Mouse (Mus musculus): ENCODE data around the gene Skint9.

DNA sequence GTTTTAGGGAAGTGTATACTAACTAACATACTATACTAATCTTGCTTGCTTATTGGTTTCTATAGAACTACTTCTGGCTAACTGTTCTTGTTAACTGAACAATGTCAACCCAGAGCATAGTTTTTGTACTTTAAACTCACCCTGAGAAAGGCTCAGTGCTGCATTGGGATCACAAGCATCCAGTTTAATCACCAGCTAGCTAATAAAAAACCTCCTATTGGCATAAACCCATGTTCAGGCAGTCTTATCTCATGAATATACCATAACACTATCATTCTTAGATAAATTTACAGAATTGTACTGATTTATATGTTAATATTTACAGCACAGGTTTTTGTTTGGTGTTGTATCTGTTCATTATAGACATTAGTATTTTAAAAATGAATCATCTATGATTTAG lies 1.6 kb downstream of the Skint9 start:
- TF ChIP-seq CTCF (IDR thresholded peaks at IDR 0.05; ENCODE audit: control insufficient read depth, insufficient read depth, insufficient replicate concordance, low read depth, low read length): no peak
- TF ChIP-seq POLR2A (IDR thresholded peaks at IDR 0.05; ENCODE audit: control insufficient read depth, low read depth, low read length): no peak
